Mouse (Mus musculus) heart, adult 8-10 months (tissue): ENCODE results near the gene Dydc2. TPM values are rescaled to one million over a fixed set of nuclear protein-coding genes. Genes with fewer than 3 reads are reported as not detected.

Experiments
- DNase-seq: peaks from one replicate; pipeline ENCODE4 v3.0.0; 2022; ENCODE audit warnings: low spot score
- total RNA-seq, 4 experiments: library from RNA; stranded (reverse); gene quantifications; 2 replicates each; pipeline ENCODE4 v1.2.4; 2022

Dydc2 gene
- total RNA-seq, 4 experiments from 2014 or later = not detected

DNA sequence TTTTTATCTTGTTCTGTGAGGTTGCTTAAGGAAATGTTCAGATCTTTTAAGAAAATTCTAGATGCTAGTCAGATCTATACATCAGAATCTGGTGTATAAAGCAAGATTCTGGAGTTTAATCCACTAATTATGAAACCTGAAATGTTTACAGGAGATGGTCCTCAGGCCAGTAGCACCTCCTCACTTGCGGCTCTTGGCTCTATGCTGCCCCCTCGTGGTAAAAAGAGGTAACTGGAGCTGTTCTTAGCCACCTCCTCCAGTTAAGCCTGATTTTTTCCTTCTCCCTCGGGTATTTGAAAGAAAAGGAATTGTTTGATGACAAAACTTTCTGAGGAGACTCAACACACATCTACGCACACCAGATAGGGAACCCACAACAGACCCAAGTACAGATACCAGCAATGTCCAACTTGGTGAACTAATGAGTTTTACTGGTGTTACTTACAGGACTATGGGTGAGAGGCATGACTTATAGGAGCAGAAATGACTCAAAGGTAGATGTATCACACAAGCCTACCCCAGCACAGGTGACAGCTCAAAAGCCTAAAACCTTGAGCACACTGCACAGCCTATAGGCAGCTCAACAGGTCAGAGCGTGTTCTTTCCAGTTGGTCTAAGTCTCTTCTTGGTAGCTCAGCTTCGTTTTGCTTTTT lies 33.7 kb downstream of the Dydc2 start:
- DNase-seq = peak; percentile 50

GRCm38 (mm10) chr14:41033135-41034110 lies 35.6 kb downstream of the Dydc2 start:
- DNase-seq = peak; percentile 58

DNA sequence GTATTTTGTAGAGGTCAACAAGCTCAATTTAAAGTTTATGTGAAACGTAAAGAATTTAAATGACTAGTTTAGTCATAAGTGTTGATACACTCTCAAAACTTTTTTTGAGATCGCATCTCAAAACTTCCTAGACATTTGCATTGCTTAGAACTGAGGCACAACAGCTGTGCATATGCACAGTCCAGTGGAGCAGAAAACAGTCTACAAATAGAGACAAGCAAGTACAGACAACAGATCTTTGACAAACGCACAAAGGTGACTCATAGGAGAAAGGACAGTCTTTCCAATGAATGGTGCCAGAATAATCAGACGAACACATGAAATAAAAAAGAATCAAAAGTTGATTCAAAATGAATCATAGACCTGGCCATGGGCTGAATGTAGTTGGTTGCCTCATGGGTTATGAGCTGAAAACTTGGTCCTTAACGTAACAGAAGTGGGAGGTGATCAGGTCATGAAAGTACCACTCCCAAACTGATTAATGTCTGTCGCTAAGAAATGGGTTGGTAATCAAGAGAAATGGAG lies 38.0 kb downstream of the Dydc2 start:
- DNase-seq = no peak

GRCm38 (mm10) chr14:41029303-41029702 lies 39.7 kb downstream of the Dydc2 start:
- no peak for DNase-seq

GRCm38 (mm10) chr14:41025594-41026284 lies 43.3 kb downstream of the Dydc2 start:
- DNase-seq = no peak

GRCm38 (mm10) chr14:41025087-41025486 lies 43.9 kb downstream of the Dydc2 start:
- no peak for DNase-seq

DNA sequence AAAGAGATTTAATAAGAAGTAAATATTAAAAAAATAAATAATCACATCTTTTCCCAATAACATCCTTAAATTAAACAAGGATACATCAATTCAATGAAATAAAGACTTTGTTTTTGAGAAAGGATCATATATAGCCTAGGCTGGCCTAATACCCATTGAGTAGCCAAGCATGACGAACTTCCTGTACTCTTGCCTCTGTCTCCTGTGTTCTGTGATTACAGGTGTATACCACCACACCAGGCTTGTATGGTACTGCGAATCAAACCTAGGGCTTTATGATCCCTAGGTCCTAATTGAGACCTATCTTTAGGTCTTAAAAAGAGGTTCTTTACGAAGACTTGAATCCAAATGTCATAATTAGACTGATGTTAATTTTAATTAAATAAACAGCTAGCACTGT lies 47.8 kb downstream of the Dydc2 start:
- no peak for DNase-seq

GRCm38 (mm10) chr14:41017460-41017859 lies 51.5 kb downstream of the Dydc2 start:
- DNase-seq = no peak

GRCm38 (mm10) chr14:41014701-41015240 lies 54.2 kb downstream of the Dydc2 start:
- DNase-seq = no peak

DNA sequence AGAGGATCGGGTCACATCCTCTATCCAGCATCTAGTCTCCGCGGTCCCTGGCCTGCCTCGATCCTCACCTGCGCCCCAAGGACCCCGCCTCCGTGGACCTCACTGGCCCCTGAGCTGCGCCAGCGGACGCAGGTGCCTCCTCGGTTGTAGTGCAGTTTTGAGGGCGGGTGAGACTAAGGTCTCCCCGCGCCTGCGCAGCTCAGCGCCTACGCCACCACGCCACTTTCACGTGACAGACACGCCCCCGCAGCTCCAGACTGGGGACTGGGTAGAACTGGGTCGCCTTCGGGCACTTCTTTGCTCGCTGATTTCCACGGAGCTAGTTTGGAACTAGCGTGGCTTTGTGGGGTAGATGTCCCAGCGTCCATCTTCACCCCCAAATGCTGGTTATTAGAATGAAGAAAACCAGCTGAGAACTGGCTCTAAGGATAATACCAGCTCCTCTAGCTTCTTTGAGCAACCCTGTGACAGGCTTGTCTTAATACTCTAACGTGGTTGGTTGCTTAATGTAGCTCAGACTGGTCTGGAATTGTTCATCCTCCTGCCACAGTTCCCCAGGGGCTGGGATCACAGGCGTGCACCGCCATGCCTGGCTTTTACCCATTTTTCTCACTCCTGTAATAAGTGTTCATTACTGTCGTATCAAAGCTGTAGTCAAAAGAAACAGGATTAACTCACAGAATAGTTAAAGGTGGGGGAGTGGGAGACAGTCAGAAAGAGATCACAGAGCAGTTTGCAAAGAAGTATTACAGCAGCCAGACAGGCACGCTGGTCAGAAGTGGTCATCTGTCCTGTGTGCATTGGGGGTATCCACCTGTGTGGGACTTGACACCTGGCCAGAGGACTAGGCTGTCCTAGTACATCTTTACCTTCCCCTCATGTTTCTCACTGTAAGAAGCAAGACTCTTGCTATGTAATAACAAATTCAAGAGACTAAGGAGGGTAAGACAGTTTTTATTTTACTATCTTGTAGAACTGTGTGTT lies 55.1 kb downstream of the Dydc2 start, which contains the start of gene Fam213a:
Gene Fam213a, minus strand, starts transcription at position 159 of the 984 bp plus-strand sequence.
- DNase-seq = peak; percentile 82

- no peak for DNase-seq
Measured at GRCm38 (mm10) chr14:41013143-41013542, 55.9 kb downstream of the Dydc2 start.

GRCm38 (mm10) chr14:41011916-41012315 lies 57.1 kb downstream of the Dydc2 start:
- no peak for DNase-seq

- DNase-seq = no peak
Measured at GRCm38 (mm10) chr14:41008138-41008537, 60.9 kb downstream of the Dydc2 start.

DNA sequence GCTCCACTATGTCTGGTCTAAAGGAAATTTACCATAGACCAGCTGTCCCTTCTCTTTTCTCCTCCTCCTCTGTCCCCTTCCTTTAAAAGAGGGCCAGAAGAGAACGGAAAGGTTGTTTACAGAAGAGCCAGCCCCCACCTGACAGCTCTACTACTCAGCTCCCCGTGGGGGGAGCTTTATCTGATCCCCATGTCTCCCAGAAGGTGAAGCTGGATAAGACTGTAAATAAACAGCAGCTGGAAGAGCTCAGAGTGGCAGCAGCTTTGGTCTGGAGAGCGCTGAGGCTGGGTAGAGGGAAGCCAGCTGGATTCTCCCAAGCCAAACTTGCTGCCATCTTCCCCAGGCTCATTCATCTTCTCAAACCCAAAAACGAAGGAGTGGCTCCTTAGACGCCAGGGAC lies 61.4 kb downstream of the Dydc2 start:
- DNase-seq = no peak

- no peak for DNase-seq
Measured at GRCm38 (mm10) chr14:41006899-41007298, 62.1 kb downstream of the Dydc2 start.

GRCm38 (mm10) chr14:41006263-41006662 lies 62.7 kb downstream of the Dydc2 start:
- no peak for DNase-seq

DNA sequence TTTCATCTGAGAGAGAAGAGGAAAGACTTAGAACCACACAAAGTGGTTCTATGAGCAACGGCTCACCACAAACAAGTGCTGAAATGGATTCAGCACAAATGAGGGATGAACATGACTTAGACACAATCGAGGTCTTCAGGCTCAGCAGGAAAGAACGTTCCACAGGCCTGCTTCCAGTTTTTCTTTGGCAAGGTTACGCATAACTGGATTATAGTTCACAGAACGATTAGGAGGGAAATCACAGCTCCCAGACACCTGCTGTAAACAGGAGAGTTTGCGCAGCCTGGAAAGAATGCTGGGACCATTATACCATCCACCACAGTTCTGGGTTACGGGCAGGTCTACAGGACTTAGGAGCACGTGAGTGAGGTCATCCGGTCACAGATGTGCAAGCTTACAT lies 63.3 kb downstream of the Dydc2 start:
- DNase-seq = no peak

DNA sequence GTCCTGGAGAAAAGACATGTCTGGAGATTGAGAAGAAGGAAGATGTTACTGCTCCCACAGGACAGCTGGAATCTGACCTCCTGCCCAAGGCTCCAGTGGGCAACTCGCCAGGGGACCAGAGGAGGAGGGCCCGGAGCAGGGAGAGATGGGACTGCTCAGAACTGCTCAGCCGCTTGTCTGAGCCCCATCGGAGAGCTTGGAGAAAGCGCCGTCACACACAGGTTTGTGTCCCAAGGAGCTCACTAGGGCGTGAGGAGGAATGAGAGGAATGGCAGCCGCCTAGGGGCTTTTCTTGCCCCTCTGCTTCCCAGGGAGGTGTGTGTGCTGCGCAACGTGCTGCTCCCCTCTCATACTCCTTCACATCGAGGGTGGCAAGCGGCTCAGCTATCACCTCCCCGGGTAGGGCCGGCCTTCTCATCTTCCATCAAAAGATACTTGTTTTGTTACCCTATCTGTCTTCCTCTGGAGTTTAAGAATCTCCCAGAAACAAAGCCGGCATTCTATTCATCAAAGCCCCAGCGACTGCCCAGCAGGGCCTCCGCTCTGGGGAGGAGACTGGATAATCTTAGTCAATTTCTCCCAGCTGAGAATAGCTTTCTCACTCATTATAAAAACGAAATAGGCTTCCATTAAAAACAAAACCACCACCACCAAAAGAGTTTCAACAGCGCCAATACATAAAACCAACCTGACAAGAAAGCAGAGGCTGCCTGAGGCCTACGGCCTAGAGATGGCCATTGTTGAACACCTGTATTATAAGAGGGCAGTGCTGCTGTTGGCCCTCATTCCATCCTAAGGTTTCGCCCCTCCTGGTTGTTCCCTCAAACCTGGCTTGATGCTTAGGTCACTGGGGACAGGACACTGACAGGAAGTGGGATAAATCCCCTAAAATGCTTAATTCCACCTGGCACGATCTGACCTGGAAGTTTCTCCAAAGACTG lies 64.5 kb downstream of the Dydc2 start:
- no peak for DNase-seq

- no peak for DNase-seq
Measured at GRCm38 (mm10) chr14:41001576-41001975, 67.4 kb downstream of the Dydc2 start.
